In the genomic region with DNA sequence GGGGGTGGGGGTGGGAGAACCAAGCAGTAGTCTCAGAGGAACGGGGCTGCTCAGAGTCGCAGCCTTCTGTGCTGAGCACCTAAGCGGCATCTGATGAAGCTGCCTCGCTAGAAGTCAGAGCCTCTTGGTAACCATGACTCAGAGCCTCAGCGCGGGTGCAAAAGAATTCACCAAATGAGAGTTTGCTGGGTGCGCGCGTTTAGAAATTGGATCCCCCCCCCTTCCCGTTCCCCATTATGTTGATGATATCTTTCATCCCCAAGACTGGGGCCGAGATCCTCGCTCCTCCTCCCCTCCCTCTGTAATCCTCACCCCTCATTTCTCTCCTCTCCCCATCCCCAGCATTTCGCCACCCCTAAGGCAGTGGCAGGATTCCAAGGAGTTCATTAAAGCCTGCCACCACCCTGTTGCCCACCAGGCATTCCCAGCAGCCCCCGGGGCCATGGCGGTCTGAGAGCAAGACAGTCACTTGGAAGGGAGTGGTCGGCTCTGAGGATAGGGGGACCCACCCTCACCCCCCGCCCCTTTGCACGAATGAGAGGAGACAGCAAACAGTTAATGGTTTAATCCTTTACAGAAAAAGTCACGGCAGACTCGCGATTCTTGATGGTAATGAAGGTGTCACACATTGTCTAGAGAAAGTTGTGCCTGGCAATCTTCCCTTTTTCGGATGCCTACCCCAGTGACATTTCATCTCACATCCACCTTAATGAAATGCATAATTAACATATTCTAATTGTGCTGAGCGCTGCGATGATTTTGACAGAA, we compare ENCODE assay signal across 8 mouse cellular contexts.
A peak's percentile ranks its signal among the peaks of the same experiment; 100 is the strongest.
DNase-seq lines count a peak whose midpoint lies in the region; ATAC-seq lines count a peak whose summit lies in the region.

No protein-coding gene starts in this region.

- peak overlapping the region; percentile 58 for H3K4me2 ChIP-seq in hindbrain, embryonic 12.5 days (replicated peaks)
- H3K4me2 ChIP-seq in midbrain, embryonic 12.5 days (replicated peaks): peak overlapping the region; percentile 63

- peak overlapping the region; percentile 71; the same call in 1 of the 2 replicates for H3K27ac ChIP-seq in hindbrain, embryonic 12.5 days
- H3K27ac ChIP-seq in midbrain, embryonic 12.5 days (replicated peaks): 0 out of 2 replicates have a peak overlapping the region, but pooled peaks have one; percentile 30

- no peaks in the 10 kb centered on the region for H3K36me3 ChIP-seq in hindbrain, embryonic 12.5 days
- H3K36me3 ChIP-seq in midbrain, embryonic 12.5 days: no peaks in the 10 kb centered on the region

- no peaks in the 10 kb centered on the region for H3K9me3 ChIP-seq in hindbrain, embryonic 12.5 days (replicated peaks)
- 0 out of 2 replicates have a peak, but pooled peaks cover 8% of the 10 kb centered on the region for H3K9me3 ChIP-seq in midbrain, embryonic 12.5 days

- DNase-seq in MN1 (ENCODE audit: low spot score) (peak; percentile 59), ZHBTc4 (ENCODE audit: low read depth, low spot score) (peak; percentile 54)
- DNase-seq in spleen, postnatal 36 days (ENCODE audit: low spot score in 2 of 2): no peak
- no peak for DNase-seq in adrenal gland, adult 18-20 months (ENCODE audit: low spot score in 2 of 2)
- no peak for DNase-seq in lung, adult 18-20 months

- H3K4me1 ChIP-seq in hindbrain, embryonic 12.5 days: peaks cover 24% of the 10 kb centered on the region
- peaks cover 27% of the 10 kb centered on the region for H3K4me1 ChIP-seq in midbrain, embryonic 12.5 days

- WGBS in hindbrain, embryonic 12.5 days: 20% methylated on average over 24 of the region's 24 CpGs
- 22% methylated on average over 24 of the region's 24 CpGs for WGBS in midbrain, embryonic 12.5 days

- H3K27me3 ChIP-seq in hindbrain, embryonic 12.5 days: peaks cover 3% of the 10 kb centered on the region; the same call in 1 of the 2 replicates
- peaks cover 3% of the 10 kb centered on the region; the same call in 1 of the 2 replicates for H3K27me3 ChIP-seq in midbrain, embryonic 12.5 days

- peak overlapping the region; percentile 23 for H3K4me3 ChIP-seq in hindbrain, embryonic 12.5 days
- H3K4me3 ChIP-seq in midbrain, embryonic 12.5 days: peak overlapping the region; percentile 38

- ATAC-seq in hindbrain, embryonic 12.5 days (ENCODE audit: low FRiP score): peak; percentile 84
- ATAC-seq in midbrain, embryonic 12.5 days (ENCODE audit: low FRiP score, low read depth): peak; percentile 84
- ATAC-seq in monocyte, adult 5-6 weeks (replicated peaks; ENCODE audit: insufficient number of reproducible peaks, low FRiP score, low TSS enrichment, poor library complexity, severe bottlenecking): no peak

- peak overlapping the region; percentile 45; the same call in 1 of the 2 replicates for H3K9ac ChIP-seq in hindbrain, embryonic 12.5 days
- 0 out of 2 replicates have a peak overlapping the region, but pooled peaks have one; percentile 24 for H3K9ac ChIP-seq in midbrain, embryonic 12.5 days (replicated peaks)

Comparison
In these comparisons a context has a peak if more than half of its experiments do, and no peak if none do; other contexts are left out.
1. DNase-seq: peak in MN1 (single experiment) and ZHBTc4 (single experiment); none in spleen, postnatal 36 days (0 of 2), adrenal gland, adult 18-20 months (0 of 2) and lung, adult 18-20 months (0 of 2).